Mouse (Mus musculus) brain, embryonic 14.5 days (tissue): ENCODE results near the gene 4932438H23Rik. TPM values are rescaled to one million over a fixed set of nuclear protein-coding genes. Genes with fewer than 3 reads are reported as not detected.

Source experiments
- DNase-seq: peaks from one replicate; pipeline ENCODE4 v3.0.0-alpha.2; 2011; ENCODE audit warnings: low read depth
- CTCF ChIP-seq: fragments of 200-500 bp; IDR thresholded peaks from 2 replicates; pipeline ENCODE4 v1.5.1; 2012; ENCODE audit warnings: inconsistent platforms, mild to moderate bottlenecking, moderate library complexity, borderline replicate concordance; ENCODE audit not compliant: insufficient read depth, insufficient read length; ENCODE audit errors: extremely low read depth
- POLR2A ChIP-seq: fragments of 200-500 bp; IDR thresholded peaks from 2 replicates; pipeline ENCODE4 v1.6.1; 2012; ENCODE audit warnings: mild to moderate bottlenecking, inconsistent platforms, borderline replicate concordance; ENCODE audit not compliant: poor library complexity, insufficient read depth, insufficient read length, severe bottlenecking; ENCODE audit errors: extremely low read depth
- polyA plus RNA-seq: library from polyadenylated mRNA; depleted of rRNA; stranded (reverse); fragments of >200 nt; gene quantifications from 2 replicates; pipeline ENCODE4 v1.2.3, GENCODE M21; 2012

4932438H23Rik gene
- polyA plus RNA-seq, 1 experiment, result 0.63 TPM

- TF ChIP-seq POLR2A (no peak), CTCF (peak; percentile 47; the same call in 1 of the 2 replicates)
- peak; percentile 45 for DNase-seq
Measured at GRCm38 (mm10) chr16:91045511-91045910, 49.4 kb downstream of the 4932438H23Rik start.

- DNase-seq, result peak; percentile 100
- TF ChIP-seq CTCF (peak; percentile 96), POLR2A (peak; percentile 68)
Measured at GRCm38 (mm10) chr16:91044270-91045182, 50.4 kb downstream of the 4932438H23Rik start, which contains the start of gene Paxbp1. TSS of gene Paxbp1 (minus strand) at chr16:91044543.

- peak; percentile 70 for DNase-seq
- TF ChIP-seq CTCF (no peak), POLR2A (no peak)
Measured at GRCm38 (mm10) chr16:91043461-91044248, 51.3 kb downstream of the 4932438H23Rik start.

DNA sequence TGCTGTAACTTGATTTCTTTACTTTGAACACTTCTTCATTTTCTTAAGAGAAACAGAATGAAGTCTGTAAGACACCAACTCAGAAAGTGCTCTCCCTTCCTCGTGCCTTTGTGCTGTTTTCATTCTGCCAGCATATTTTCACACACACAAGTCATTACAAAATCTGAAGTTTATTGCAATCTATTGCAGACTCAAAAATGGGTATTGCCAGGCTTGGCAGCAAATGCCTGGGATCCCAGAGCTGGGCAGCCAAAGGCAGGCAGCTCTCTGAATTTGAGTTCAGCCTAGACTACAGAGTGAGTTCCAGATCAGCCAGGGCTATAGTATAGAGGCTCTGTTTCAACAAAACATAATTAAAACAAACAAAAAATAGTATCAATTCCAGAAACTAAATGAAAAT lies 52.3 kb downstream of the 4932438H23Rik start:
- TF ChIP-seq POLR2A (no peak), CTCF (no peak)
- no peak for DNase-seq

GRCm38 (mm10) chr16:91035866-91036265 lies 59.1 kb downstream of the 4932438H23Rik start:
- TF ChIP-seq POLR2A, result no peak
- no peak for TF ChIP-seq CTCF
- no peak for DNase-seq

DNA sequence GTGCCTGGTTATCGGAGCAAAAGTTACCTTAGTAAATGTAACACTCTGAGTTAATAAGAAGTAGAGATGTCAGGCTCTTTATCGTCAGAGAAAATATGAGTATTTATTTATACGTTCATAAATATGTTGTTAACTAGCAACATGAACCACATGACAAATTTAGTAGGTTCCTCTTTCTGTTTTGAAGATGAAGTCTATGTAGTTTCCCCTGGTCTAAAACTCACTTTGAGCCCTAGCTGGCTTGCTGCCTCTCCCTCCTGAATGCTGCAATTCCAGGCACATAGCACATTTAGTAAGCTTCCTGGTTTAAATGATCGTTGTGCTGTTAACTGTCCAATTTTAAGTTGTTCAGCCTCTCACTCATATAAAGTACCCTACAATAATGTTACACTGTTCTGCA lies 64.2 kb downstream of the 4932438H23Rik start:
- no peak for DNase-seq

GRCm38 (mm10) chr16:91029901-91030300 lies 65.0 kb downstream of the 4932438H23Rik start:
- no peak for TF ChIP-seq POLR2A
- TF ChIP-seq CTCF, result no peak
- no peak for DNase-seq

More for the DNA sequence above, 64.2 kb downstream of the 4932438H23Rik start:
- no peak for TF ChIP-seq POLR2A
- no peak for TF ChIP-seq CTCF

DNA sequence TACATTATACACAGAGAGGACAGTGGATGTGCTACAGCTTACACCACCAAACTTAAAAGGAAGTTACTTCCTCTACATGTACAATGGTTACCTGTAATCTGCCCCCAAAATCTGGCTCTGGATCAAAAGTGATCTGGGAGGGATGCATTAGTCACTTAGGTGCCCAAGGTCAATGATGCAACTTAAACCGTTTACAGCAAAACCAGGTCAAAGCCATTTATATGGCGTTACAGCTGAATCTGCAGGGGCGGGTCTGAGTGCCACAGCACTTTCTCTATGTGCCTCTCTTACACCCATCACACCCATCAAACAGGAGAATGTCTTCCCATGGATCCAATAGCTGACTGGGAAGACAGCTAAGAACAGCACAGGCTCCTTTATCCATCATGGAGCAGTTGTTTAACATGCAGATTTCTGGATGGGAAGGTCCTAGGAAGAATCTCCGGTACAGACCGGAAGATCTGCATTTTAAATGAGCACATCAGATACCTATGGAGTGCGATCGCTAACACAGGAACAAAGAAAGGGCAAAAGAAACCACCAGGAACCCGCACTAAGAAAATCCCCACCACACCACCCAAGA lies 65.7 kb downstream of the 4932438H23Rik start:
- no peak for DNase-seq
- TF ChIP-seq POLR2A (no peak), CTCF (no peak)

GRCm38 (mm10) chr16:91026290-91026689 lies 68.6 kb downstream of the 4932438H23Rik start:
- no peak for DNase-seq
- TF ChIP-seq CTCF (no peak), POLR2A (no peak)

DNA sequence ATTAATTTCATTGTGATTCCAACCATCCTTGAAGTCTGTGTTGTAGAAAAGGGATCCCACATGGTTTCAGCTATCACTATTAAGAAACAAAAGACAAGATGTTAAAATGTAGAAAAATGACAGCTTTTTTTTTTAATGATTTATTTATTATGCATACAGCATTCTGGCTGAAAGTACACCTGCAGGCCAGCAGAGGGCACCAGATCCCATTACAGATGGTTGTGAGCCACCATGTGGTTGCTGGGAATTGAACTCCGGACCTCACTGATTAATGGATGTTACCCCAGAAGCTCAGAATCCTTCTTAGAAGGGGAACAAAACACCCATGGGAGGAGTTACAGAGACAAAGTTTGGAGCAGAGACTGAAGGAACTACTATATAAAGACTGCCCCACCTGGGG lies 71.5 kb downstream of the 4932438H23Rik start:
- TF ChIP-seq CTCF (peak; percentile 48; the same call in 1 of the 2 replicates), POLR2A (no peak)
- no peak for DNase-seq
